Mouse (Mus musculus) left cerebral cortex, postnatal 4 days (tissue): Measurements from ENCODE around the gene Phox2b. TPM values are rescaled to one million over a fixed set of nuclear protein-coding genes. Genes with fewer than 3 reads are reported as not detected.

ENCODE experiments used
- DNase-seq: peaks from one replicate; pipeline ENCODE4 v3.0.0-alpha.2; 2022
- intact Hi-C: fragments of 180-260 bp; cut with DNase I; formaldehyde crosslinking; loops from one replicate; pipeline ENCODE4 v1.15.1; 2025
- total RNA-seq, 2 experiments: library from RNA; stranded (reverse); gene quantifications; 2 replicates each; pipeline ENCODE4 v1.2.3; 2021

Gene Phox2b
- not detected for total RNA-seq

DNA sequence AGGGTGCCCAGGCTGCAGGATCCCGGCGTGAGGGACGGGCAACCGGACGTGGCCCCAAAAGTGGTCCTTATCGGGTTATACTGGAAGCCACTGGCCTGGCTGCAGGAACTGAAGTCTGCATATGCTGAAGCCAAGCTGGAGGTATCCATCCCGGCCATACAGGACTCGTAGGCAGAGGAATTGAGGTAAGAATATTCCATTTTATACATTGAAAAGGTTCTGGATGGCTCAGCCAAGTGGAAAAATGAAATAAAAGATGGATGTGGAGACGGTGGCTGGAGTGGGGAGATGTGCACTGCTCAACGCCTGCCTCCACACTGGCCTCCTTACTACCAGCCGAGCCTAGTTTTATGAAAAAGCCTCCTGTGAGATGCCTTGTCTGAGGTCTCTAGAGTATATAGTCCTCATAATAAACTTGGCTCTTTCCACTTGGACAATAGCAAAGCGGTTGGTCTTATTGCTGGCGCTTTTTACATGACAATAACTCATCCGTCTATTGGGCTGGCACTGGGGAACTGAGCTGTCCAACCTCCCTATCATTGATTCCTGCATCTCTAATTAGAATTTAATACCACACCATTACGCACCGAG lies at the start of gene Phox2b:
Gene Phox2b, minus strand, starts transcription at position 569 of the 591 bp plus-strand sequence.
- DNase-seq: no peak
- intact Hi-C loops: loop anchor here (5.0 kb wide), 1 partner anchor 133 kb away; no protein-coding TSS in a partner anchor

- intact Hi-C loops: no loop called here
- no peak for DNase-seq
Observed at GRCm38 (mm10) chr5:67142622-67143021, 43.5 kb upstream of the Phox2b start.

- intact Hi-C loops: no loop called here
Observed at GRCm38 (mm10) chr5:67139052-67140015, 40.2 kb upstream of the Phox2b start.

DNA sequence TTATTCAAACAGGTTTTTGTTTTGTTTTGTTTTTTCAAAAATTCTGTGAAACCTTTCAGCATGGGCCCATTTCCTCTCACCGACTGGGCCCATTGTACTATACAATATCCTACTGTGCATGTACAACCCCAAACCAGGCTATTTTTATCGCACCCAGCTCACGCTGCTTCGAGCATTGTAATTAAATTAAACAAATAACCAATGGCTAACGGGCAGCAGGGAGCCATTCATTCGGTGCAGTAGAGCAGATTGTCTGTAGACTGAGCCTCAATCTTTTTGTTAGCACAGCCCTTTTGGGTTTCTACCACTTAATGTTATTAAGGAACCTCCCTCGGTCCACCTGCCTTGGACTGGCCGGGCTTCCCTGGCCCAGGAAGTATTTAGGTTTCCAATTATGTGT lies 39.5 kb upstream of the Phox2b start:
- DNase-seq: no peak
- intact Hi-C loops: no loop called here

More at GRCm38 (mm10) chr5:67139052-67140015, 40.2 kb upstream of the Phox2b start:
- no peak for DNase-seq

- peak; percentile 62 for DNase-seq
Observed at GRCm38 (mm10) chr5:67134698-67135097, 35.6 kb upstream of the Phox2b start.

GRCm38 (mm10) chr5:67131671-67132070 lies 32.6 kb upstream of the Phox2b start:
- DNase-seq: no peak

More at GRCm38 (mm10) chr5:67134698-67135097, 35.6 kb upstream of the Phox2b start:
- intact Hi-C loops: no loop called here

DNA sequence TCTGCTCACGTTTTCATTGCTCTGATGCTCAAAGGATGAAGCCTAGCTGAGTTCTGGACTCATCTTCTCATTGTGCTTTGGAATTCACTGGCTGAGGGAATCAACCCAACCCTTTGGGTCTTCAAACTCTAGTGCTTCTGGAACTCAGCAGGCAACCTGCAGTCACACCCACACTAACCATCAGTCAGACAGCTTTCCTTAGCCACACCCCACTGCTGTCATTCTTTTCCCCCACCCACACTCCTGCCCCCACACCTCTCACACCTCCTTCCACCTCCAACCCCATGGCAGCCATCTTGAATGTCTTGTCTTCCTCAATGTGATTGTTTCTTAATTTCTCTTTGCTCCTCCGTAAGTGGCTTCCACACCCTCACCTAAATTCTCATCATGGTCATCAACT lies 7.2 kb upstream of the Phox2b start:
- DNase-seq: no peak
- intact Hi-C loops: no loop called here

More at GRCm38 (mm10) chr5:67131671-67132070, 32.6 kb upstream of the Phox2b start:
- intact Hi-C loops: no loop called here

DNA sequence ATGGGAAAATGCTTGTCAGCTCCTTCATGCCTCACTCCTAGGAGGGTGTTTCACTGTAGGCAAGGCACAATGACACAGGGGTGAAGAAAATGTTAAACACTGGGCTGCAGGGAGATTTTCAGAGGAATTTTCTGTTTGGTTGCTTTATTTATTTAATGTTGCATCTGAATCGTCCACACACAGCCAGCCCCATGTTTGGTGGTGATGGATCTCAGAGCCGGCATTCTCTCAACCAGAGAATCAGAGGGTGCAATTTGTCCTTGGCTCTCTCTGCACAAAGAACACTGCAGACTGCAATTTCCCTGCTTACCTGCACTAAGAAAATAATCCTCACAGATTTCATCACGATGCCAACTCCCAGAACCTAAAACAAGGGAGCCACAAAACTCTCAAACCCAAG lies 3.9 kb upstream of the Phox2b start:
- no peak for DNase-seq
- intact Hi-C loops: no loop called here

DNA sequence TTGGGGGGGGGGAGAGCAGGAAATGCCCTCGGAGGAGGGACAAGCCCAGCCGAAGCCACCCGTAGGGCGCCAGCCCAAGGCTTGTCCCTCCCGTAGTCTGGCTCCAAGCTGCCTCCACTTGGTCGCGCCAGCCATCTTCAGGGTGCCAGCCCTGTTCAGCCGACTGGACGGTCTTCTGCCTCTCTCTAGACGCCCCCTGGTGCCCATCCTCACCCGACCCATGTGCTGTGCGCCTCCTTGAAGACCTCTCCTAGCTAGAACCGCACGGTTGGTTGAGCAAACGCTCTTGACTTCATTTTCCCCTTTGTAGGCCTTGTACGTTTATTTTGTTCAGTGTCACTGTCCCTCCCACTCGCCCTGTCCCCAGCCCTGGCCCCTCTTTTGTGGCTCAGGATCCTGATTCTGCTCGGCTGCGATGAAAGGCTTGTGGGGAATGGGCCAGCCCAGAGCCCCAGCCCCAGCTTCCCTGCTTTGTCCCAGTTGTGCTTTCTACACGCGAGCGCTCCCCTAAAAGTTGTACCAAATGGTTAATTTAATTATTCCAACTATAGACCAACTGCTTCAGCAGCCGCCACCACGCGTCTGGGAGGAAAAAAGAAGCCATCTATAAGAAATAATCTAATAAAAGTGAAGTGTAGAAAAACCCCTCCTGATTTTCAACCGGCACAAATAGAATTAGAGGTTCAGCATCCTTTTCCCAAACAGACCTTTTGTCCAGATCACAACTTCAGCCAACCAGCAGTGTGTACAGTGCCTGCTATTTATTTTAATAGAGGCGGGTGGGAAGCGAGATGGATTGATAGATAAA lies 2.9 kb upstream of the Phox2b start:
- intact Hi-C loops: no loop called here
- peak; percentile 74 for DNase-seq

- intact Hi-C loops: no loop called here
Observed at GRCm38 (mm10) chr5:67101395-67101760, 2.3 kb upstream of the Phox2b start.

GRCm38 (mm10) chr5:67100564-67101394 lies 1.7 kb upstream of the Phox2b start:
- intact Hi-C loops: no loop called here
- DNase-seq: no peak

More at GRCm38 (mm10) chr5:67101395-67101760, 2.3 kb upstream of the Phox2b start:
- DNase-seq: no peak

- intact Hi-C loops: loop anchor here (5.0 kb wide), 1 partner anchor 133 kb away; no protein-coding TSS in a partner anchor
- DNase-seq: no peak
Observed at GRCm38 (mm10) chr5:67099393-67100271, 531 bp upstream of the Phox2b start.

DNA sequence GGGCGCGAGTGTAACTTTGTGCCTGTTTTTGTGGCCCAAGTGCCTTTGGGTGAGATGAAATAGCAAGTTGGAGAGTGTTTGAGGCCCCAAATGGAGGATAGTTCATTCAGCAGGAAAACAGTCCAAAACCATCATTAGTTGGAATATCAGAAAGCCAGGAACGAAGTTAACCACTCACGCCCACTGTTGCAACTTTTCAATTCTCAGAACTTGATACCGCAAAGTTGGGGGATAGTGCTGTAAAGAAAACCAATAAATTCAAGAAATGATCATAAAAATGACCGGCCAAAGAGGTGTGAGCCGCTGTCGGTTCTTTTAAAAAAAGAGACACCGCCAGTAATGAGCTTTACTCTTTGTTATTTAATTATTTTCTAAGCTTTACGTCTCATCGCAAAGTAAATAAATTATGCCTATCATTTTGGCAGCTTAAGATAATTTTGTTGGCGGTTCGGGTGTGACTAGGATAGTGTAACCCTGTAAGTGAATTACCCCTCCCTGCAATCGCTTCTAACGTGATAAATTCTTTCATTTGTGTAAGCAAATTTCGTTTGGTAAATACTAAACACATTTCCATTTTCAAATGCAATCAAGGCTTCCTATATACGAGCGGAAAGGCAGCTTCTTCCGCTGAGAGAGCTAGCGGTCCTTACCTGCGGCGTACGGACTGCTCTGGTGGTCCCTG lies 909 bp downstream of the Phox2b start:
- intact Hi-C loops: loop anchor here (5.0 kb wide), 1 partner anchor 134 kb away; no protein-coding TSS in a partner anchor
- no peak for DNase-seq

GRCm38 (mm10) chr5:67097106-67098050 lies 1.7 kb downstream of the Phox2b start:
- intact Hi-C loops: loop anchor here (5.0 kb wide), 1 partner anchor 135 kb away; no protein-coding TSS in a partner anchor
- no peak for DNase-seq

DNA sequence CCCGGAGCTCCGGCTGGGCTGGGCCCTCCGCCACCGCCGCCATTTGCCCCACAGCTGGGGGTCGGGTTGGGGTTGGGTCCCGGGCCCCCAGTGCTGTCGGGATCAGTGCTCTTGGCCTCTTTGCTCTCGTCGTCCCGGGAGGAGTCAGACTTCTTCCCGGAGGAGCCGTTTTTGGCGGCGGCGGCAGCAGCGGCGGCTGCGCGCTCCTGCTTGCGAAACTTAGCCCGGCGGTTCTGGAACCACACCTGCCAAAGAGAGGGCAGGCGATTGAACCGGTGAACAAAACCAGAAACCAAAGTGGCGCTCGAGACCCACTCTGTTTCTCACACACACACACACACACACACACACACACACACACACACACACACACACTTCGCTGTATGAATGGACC lies 2.7 kb downstream of the Phox2b start:
- DNase-seq: no peak
- intact Hi-C loops: loop anchor here (5.0 kb wide), 1 partner anchor 136 kb away; no protein-coding TSS in a partner anchor

GRCm38 (mm10) chr5:67095651-67096377 lies 3.3 kb downstream of the Phox2b start:
- intact Hi-C loops: loop anchor here (5.0 kb wide), 1 partner anchor 136 kb away; no protein-coding TSS in a partner anchor
- DNase-seq: no peak
